Mouse (Mus musculus) erythroblast, embryonic 14.5 days (primary cell): ENCODE results near the gene Chrdl2. TPM values are rescaled to one million over a fixed set of nuclear protein-coding genes. Genes with fewer than 3 reads are reported as not detected.
"Not testable (repeated sequence)": the region's sequence is repeated elsewhere in the genome, so short reads cannot be mapped to it uniquely, and the experiment has no call there.

Experiments used
- H3K27me3 ChIP-seq: 2 replicates; pipeline ENCODE4 v1.6.1; 2012; ENCODE audit warnings: inconsistent platforms; ENCODE audit not compliant: control insufficient read depth
- H3K36me3 ChIP-seq: 2 replicates; pipeline ENCODE4 v1.6.1; 2012; ENCODE audit warnings: mild to moderate bottlenecking, inconsistent platforms; ENCODE audit not compliant: control insufficient read depth
- H3K4me1 ChIP-seq: 2 replicates; pipeline ENCODE4 v1.6.1; 2012; ENCODE audit warnings: inconsistent platforms; ENCODE audit not compliant: control insufficient read depth
- H3K4me3 ChIP-seq: replicated peaks from 2 replicates; pipeline ENCODE3; 2012; ENCODE audit warnings: moderate library complexity, mild to moderate bottlenecking, inconsistent platforms
- H3K9me3 ChIP-seq: 2 replicates; pipeline ENCODE4 v1.6.1; 2012; ENCODE audit warnings: low read length, inconsistent platforms, mixed read lengths; ENCODE audit not compliant: control insufficient read depth
- GATA1 ChIP-seq: IDR thresholded peaks from 2 replicates; pipeline ENCODE4 v1.6.1; 2012; ENCODE audit warnings: low read length, inconsistent platforms, mixed read lengths
- TAL1 ChIP-seq: IDR thresholded peaks from 3 replicates; pipeline ENCODE4 v1.6.1; 2012; ENCODE audit warnings: low read length, inconsistent platforms, mixed read lengths
- polyA plus RNA-seq: library from polyadenylated mRNA; stranded (reverse); fragments of >175 nt; gene quantifications from 2 replicates; pipeline ENCODE4 v1.2.3, GENCODE M21; 2012

Chrdl2 gene
- polyA plus RNA-seq, result not detected in 2 replicates

DNA sequence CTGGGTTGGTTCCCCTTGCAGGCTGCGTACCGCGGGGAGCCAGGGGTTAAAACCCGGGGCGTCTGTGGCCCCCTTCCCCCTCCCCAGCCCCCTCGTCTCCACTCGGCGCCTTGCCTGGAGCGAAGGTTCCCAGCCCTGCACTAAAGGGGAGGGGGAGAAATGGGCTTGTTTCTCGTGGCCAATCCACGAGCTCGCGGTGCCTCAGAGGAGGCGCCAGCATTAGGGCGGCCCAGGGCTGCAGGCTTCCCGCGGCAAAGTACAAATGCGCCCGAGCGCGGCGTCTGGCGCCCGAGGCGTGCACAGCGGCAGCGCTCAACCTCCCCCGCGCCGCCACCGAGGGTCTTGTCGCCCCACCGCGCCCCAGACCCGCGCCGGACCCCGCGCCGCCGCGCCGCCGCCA is at the start of gene Chrdl2:
Chrdl2 (plus strand) TSS at position 383 of the 400 bp plus-strand sequence.
- peaks cover 70% of the 10 kb centered on the region for H3K27me3 ChIP-seq
- no peak within 1 kb of the TSS for H3K4me3 ChIP-seq

DNA sequence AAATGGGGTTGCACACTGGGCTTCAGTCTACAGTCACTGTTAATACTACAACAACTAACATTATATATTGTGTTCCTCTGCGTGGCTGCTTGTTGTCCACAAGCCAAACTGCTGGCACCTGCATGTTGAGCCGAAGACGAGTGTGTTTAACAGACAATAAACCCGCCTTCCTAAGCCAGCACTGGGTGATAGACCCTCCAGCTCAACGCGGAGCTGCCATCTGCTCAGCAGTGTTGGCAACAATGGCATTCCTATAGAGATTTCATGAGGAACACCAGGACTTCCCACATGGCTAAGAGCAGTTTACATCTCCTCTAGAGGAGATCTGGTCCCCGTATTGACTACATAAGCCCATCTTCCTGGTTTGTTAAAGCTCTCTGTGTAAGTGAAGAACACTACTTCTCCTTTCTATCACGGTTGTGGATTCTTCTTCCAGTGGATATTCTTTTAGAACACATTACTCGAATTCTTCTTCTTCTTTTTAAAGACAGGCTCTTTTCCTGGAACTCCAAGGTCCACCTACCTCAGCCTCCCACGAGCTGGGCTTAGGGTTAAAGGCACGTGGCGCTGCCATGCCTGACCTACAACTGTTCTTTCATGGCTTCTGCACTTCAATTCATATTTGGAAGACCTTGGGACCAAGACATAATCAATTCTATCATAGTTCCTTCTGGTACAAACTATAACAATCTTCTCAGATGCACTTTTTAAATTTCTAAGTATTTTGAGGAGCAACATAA is 48.6 kb upstream of the Chrdl2 start:
- Histone ChIP-seq H3K27me3 (no peaks in the 10 kb centered on the region), H3K4me3 (no peak overlapping the region)

More for the DNA sequence above, at the start of gene Chrdl2:
- H3K4me1 ChIP-seq, result no peaks in the 10 kb centered on the region
- TF ChIP-seq TAL1 (no peak), GATA1 (no peak)
- no peaks in the 10 kb centered on the region for H3K36me3 ChIP-seq
- no peaks in the 10 kb centered on the region for H3K9me3 ChIP-seq

DNA sequence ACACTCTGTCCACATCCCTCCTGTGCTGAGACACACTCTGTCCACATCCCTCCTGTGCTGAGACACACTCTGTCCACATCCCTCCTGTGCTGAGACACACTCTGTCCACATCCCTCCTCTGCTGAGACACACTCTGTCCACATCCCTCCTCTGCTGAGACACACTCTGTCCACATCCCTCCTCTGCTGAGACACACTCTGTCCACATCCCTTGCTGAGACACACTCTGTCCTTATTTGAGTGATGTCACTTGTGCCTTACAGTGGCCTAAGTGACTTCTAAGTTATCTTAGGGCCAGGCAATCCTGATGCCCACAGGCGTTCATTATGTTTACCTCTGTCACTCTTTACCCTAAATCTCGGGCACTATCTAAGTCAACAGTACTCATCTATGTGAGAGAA is 45.4 kb upstream of the Chrdl2 start:
- not testable (repeated sequence) for H3K27me3 ChIP-seq, H3K4me1 ChIP-seq, H3K36me3 ChIP-seq, H3K4me3 ChIP-seq, H3K9me3 ChIP-seq

More for the DNA sequence above, 48.6 kb upstream of the Chrdl2 start:
- peaks cover 4% of the 10 kb centered on the region; the same call in 1 of the 2 replicates for H3K4me1 ChIP-seq
- no peaks in the 10 kb centered on the region for H3K9me3 ChIP-seq
- peaks cover 7% of the 10 kb centered on the region for H3K36me3 ChIP-seq
- TF ChIP-seq GATA1 (no peak), TAL1 (no peak)

GRCm38 (mm10) chr7:99961518-99961917 is 44.5 kb upstream of the Chrdl2 start:
- Histone ChIP-seq H3K9me3 (no peaks in the 10 kb centered on the region), H3K4me3 (no peak overlapping the region), H3K4me1 (peaks cover 6% of the 10 kb centered on the region; the same call in 1 of the 2 replicates), H3K27me3 (no peaks in the 10 kb centered on the region), H3K36me3 (no peaks in the 10 kb centered on the region)
- TF ChIP-seq GATA1 (no peak), TAL1 (no peak)

DNA sequence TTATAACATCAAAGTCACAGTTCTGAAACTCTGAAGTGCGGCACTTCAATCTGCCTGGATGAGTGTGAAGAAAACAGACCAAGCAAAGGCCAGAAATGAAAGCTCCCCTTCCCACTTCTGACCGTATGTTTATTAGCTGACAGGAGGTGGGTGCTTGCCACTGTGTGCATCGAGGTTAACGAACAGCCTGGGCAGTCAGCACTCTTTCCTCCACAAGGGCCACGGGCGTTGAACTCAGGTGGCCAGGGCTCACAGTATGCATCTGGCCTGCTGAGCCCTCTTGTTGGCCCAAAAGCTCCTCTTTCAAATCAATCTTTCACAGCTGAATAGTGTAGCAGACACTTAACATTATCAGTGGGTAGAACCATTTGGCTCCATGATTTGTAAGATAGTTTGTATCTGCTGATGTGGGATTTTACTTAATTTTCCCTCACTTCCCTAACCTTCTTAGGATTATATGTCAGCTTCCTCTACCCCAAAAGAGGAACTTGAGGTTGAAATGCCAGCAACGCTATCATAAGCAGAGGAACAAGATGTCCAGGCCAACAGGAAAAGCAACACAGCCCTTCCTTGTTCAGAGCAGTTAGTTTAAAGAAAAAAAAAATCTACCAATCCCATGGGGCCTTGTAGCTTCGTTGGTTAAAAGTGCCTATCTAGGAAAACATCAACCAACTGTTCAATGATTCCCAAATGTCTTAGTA is 43.3 kb upstream of the Chrdl2 start:
- no peaks in the 10 kb centered on the region for H3K9me3 ChIP-seq
- no peak overlapping the region for H3K4me3 ChIP-seq
- H3K36me3 ChIP-seq, result no peaks in the 10 kb centered on the region
- H3K4me1 ChIP-seq, result peaks cover 6% of the 10 kb centered on the region; the same call in 1 of the 2 replicates
- no peak for TF ChIP-seq TAL1
- no peak for TF ChIP-seq GATA1
- H3K27me3 ChIP-seq, result no peaks in the 10 kb centered on the region

- Histone ChIP-seq H3K4me1 (peaks cover 6% of the 10 kb centered on the region; the same call in 1 of the 2 replicates), H3K4me3 (no peak overlapping the region), H3K9me3 (no peaks in the 10 kb centered on the region), H3K27me3 (no peaks in the 10 kb centered on the region), H3K36me3 (no peaks in the 10 kb centered on the region)
- no peak for TF ChIP-seq TAL1
- no peak for TF ChIP-seq GATA1
Observed at GRCm38 (mm10) chr7:99963237-99963860, 42.6 kb upstream of the Chrdl2 start.

- Histone ChIP-seq H3K9me3 (no peaks in the 10 kb centered on the region), H3K36me3 (no peaks in the 10 kb centered on the region), H3K4me3 (no peak overlapping the region), H3K27me3 (no peaks in the 10 kb centered on the region), H3K4me1 (peaks cover 6% of the 10 kb centered on the region; the same call in 1 of the 2 replicates)
- no peak for TF ChIP-seq TAL1
- no peak for TF ChIP-seq GATA1
Observed at GRCm38 (mm10) chr7:99965020-99965841, 40.7 kb upstream of the Chrdl2 start.

GRCm38 (mm10) chr7:99966011-99966721 is 39.8 kb upstream of the Chrdl2 start:
- Histone ChIP-seq H3K4me1 (peaks cover 6% of the 10 kb centered on the region; the same call in 1 of the 2 replicates), H3K4me3 (no peak overlapping the region), H3K27me3 (no peaks in the 10 kb centered on the region), H3K9me3 (no peaks in the 10 kb centered on the region), H3K36me3 (no peaks in the 10 kb centered on the region)
- TF ChIP-seq TAL1 (no peak), GATA1 (no peak)
